Comparison of ENCODE assay signal across 8 mouse cellular contexts in the genomic region with DNA sequence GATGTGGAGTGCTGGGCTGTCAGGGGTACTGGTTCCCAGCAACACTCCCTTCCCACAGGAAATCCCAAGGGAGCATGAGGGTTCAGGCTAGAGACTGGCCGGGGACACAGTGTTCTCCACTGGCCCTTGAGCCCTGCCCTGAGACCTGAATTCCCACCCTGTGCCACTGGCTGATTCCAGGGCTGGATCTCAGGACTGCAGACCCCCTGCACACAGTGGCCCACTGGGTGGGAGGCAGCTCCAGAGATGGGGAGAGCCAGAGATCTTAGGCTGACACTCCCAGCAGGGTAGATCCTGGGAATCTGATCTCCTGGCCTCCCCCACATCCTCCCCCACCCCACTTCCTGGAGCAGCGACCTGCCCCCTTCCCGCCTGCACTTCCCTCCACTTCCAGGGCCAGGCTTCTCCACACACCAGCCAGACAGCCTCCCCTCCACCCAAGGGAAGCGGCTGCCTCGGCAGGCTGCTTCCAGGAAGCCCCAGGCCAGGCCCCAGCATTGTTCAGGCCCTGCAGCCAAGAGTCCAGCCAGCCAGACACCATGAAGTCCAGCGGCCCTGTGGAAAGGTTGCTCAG. TPM values are rescaled to one million over a fixed set of nuclear protein-coding genes. Genes with fewer than 3 reads are reported as not detected.
DNase-seq lines count a peak whose midpoint lies in the region; ATAC-seq and TF ChIP-seq lines count a peak whose summit lies in the region.

No protein-coding gene starts in this region.

- H3K4me2 ChIP-seq in hindbrain, postnatal 0 days (ENCODE audit: low read depth, low read length): peak overlapping the region; percentile 40
- peak overlapping the region; percentile 97 for H3K4me2 ChIP-seq in liver, embryonic 12.5 days
- peak overlapping the region; percentile 48 for H3K4me2 ChIP-seq in neural tube, embryonic 12.5 days (replicated peaks)

- no peaks in the 10 kb centered on the region for H3K27me3 ChIP-seq in thymus, adult 2 months (ENCODE audit: control insufficient read depth, insufficient read depth, low read length)
- no peaks in the 10 kb centered on the region for H3K27me3 ChIP-seq in hindbrain, postnatal 0 days (ENCODE audit: insufficient read depth, low read length)
- H3K27me3 ChIP-seq in liver, embryonic 12.5 days (replicated peaks): peaks cover 87% of the 10 kb centered on the region
- peaks cover 46% of the 10 kb centered on the region for H3K27me3 ChIP-seq in neural tube, embryonic 12.5 days (replicated peaks)

- 70% methylated on average over 6 of the region's 6 CpGs for WGBS in thymus, adult 2 months
- 33% methylated on average over 6 of the region's 6 CpGs for whole genome bisulfite sequencing in hindbrain, postnatal 0 days
- 32% methylated on average over 6 of the region's 6 CpGs for WGBS in liver, embryonic 12.5 days (ENCODE audit: insufficient replicate concordance)
- 28% methylated on average over 6 of the region's 6 CpGs for WGBS in neural tube, embryonic 12.5 days

- ATAC-seq in hindbrain, postnatal 0 days: no peak
- no peak for ATAC-seq in liver, embryonic 12.5 days
- no peak for ATAC-seq in neural tube, embryonic 12.5 days (ENCODE audit: low FRiP score, low read depth)

- H3K4me1 ChIP-seq in thymus, adult 2 months (replicated peaks; ENCODE audit: control insufficient read depth, insufficient read depth, low read length): peaks cover 22% of the 10 kb centered on the region
- H3K4me1 ChIP-seq in hindbrain, postnatal 0 days (ENCODE audit: insufficient read depth, low read length): peaks cover 20% of the 10 kb centered on the region
- peaks cover 82% of the 10 kb centered on the region for H3K4me1 ChIP-seq in liver, embryonic 12.5 days
- H3K4me1 ChIP-seq in neural tube, embryonic 12.5 days: peaks cover 62% of the 10 kb centered on the region

- DNase-seq in thymus, adult 2 months: no peak
- no peak for DNase-seq in thymus, postnatal 0 days (ENCODE audit: low spot score)
- DNase-seq in gastrocnemius, postnatal 10 days: peak; percentile 63
- DNase-seq in hindbrain, postnatal 0 days (ENCODE audit: low spot score): no peak
- DNase-seq in Muller cell, postnatal 12 days (ENCODE audit: inconsistent ontology term): no peak
- DNase-seq in layer of hippocampus, adult 18-20 months (ENCODE audit: low spot score in 2 of 2): no peak

- no peak for TF ChIP-seq CTCF in thymus, adult 2 months (IDR thresholded peaks at IDR 0.05; ENCODE audit: borderline replicate concordance, control insufficient read depth, extremely low read depth, insufficient read depth, low read length, poor library complexity)
- no peak for TF ChIP-seq CTCF in hindbrain, postnatal 0 days (IDR thresholded peaks at IDR 0.05; ENCODE audit: low read depth)

- peak overlapping the region; percentile 44; the same call in 1 of the 2 replicates for H3K9ac ChIP-seq in hindbrain, postnatal 0 days (replicated peaks; ENCODE audit: low read length)
- peak overlapping the region; percentile 49; the same call in 1 of the 2 replicates for H3K9ac ChIP-seq in liver, embryonic 12.5 days
- H3K9ac ChIP-seq in neural tube, embryonic 12.5 days: peak overlapping the region; percentile 26; the same call in 1 of the 2 replicates

- H3K27ac ChIP-seq in thymus, adult 2 months (ENCODE audit: control insufficient read depth, insufficient read depth, low read length): peak overlapping the region; percentile 9; the same call in 1 of the 2 replicates
- peak overlapping the region; percentile 78 for H3K27ac ChIP-seq in hindbrain, postnatal 0 days
- peak overlapping the region; percentile 70 for H3K27ac ChIP-seq in liver, embryonic 12.5 days
- H3K27ac ChIP-seq in neural tube, embryonic 12.5 days: peak overlapping the region; percentile 53; the same call in 1 of the 2 replicates

- no peaks in the 10 kb centered on the region for H3K36me3 ChIP-seq in thymus, adult 2 months (ENCODE audit: control insufficient read depth, insufficient read depth, low read length)
- peaks cover 3% of the 10 kb centered on the region; the same call in 1 of the 2 replicates for H3K36me3 ChIP-seq in hindbrain, postnatal 0 days (ENCODE audit: insufficient read depth, low read length)
- peaks cover 10% of the 10 kb centered on the region for H3K36me3 ChIP-seq in liver, embryonic 12.5 days
- peaks cover 7% of the 10 kb centered on the region; the same call in 1 of the 2 replicates for H3K36me3 ChIP-seq in neural tube, embryonic 12.5 days

- H3K4me3 ChIP-seq in thymus, adult 2 months (ENCODE audit: control insufficient read depth, insufficient read depth, low read length): no peak overlapping the region
- H3K4me3 ChIP-seq in hindbrain, postnatal 0 days (ENCODE audit: low read length): peak overlapping the region; percentile 20
- H3K4me3 ChIP-seq in liver, embryonic 12.5 days: peak overlapping the region; percentile 43
- H3K4me3 ChIP-seq in neural tube, embryonic 12.5 days: peak overlapping the region; percentile 12

- H3K9me3 ChIP-seq in hindbrain, postnatal 0 days (ENCODE audit: low read length): no peaks in the 10 kb centered on the region
- no peaks in the 10 kb centered on the region for H3K9me3 ChIP-seq in liver, embryonic 12.5 days (replicated peaks)
- H3K9me3 ChIP-seq in neural tube, embryonic 12.5 days: no peaks in the 10 kb centered on the region

- no peak for TF ChIP-seq POLR2A in thymus, adult 2 months (IDR thresholded peaks at IDR 0.05; ENCODE audit: control insufficient read depth, extremely low read depth, insufficient read depth, low read length, poor library complexity)

RNA-seq across cellular contexts. Expression of a gene that starts 2.4 kb away (rescaled TPM):
- 15.9 and 26.4 TPM in 2 replicates for polyA plus RNA-seq in thymus, adult 2 months (2012; rRNA removed)
- 4.4 and 5.2 TPM in 2 replicates for polyA plus RNA-seq in thymus, postnatal 0 days (2015; fragmentation: Nextera tagmentation; extraction: Ambion mirVana)
- total RNA-seq in gastrocnemius, postnatal 10 days (2021): 10 to 100 TPM; 38.8 to 41.9 TPM
- 9.2 TPM in 2 replicates for total RNA-seq in hindbrain, postnatal 0 days (2014; rRNA removed)
- 5.5 and 6.2 TPM in 2 replicates for polyA plus RNA-seq in hindbrain, postnatal 0 days (2015; fragmentation: Nextera tagmentation; extraction: Ambion mirVana)
- 6.4 and 9.2 TPM in 2 replicates for polyA plus RNA-seq in liver, embryonic 12.5 days (2016; fragmentation: Nextera tagmentation; extraction: Ambion mirVana)
- polyA plus RNA-seq in neural tube, embryonic 12.5 days (2016; fragmentation: Nextera tagmentation; extraction: Ambion mirVana): 13.0 and 13.5 TPM in 2 replicates
- total RNA-seq in layer of hippocampus, adult 18-20 months (2021): 10 to 100 TPM; 13.8 to 18.2 TPM

RNA-seq across cellular contexts. Expression of a gene that starts 29.1 kb away (rescaled TPM):
- 99.3 and 108 TPM in 2 replicates for polyA plus RNA-seq in thymus, adult 2 months (2012; rRNA removed)
- polyA plus RNA-seq in thymus, postnatal 0 days (2015; fragmentation: Nextera tagmentation; extraction: Ambion mirVana): 93.3 and 103 TPM in 2 replicates
- 100 to 1,000 TPM; 151 to 152 TPM for total RNA-seq in gastrocnemius, postnatal 10 days (2021)
- 114 and 121 TPM in 2 replicates for total RNA-seq in hindbrain, postnatal 0 days (2014; rRNA removed)
- 63.4 and 65.1 TPM in 2 replicates for polyA plus RNA-seq in hindbrain, postnatal 0 days (2015; fragmentation: Nextera tagmentation; extraction: Ambion mirVana)
- polyA plus RNA-seq in liver, embryonic 12.5 days (2016; fragmentation: Nextera tagmentation; extraction: Ambion mirVana): 91.7 and 91.8 TPM in 2 replicates
- polyA plus RNA-seq in neural tube, embryonic 12.5 days (2016; fragmentation: Nextera tagmentation; extraction: Ambion mirVana): 89.2 and 92.3 TPM in 2 replicates
- 100 to 1,000 TPM; 197 to 203 TPM for total RNA-seq in layer of hippocampus, adult 18-20 months (2021)

RNA-seq across cellular contexts. Expression of a gene that starts 33.4 kb away (rescaled TPM):
- 40.8 and 43.1 TPM in 2 replicates for polyA plus RNA-seq in thymus, adult 2 months (2012; rRNA removed)
- polyA plus RNA-seq in thymus, postnatal 0 days (2015; fragmentation: Nextera tagmentation; extraction: Ambion mirVana): 19.1 and 19.9 TPM in 2 replicates
- total RNA-seq in gastrocnemius, postnatal 10 days (2021): 10 to 100 TPM; 14.2 to 14.8 TPM
- 113 and 118 TPM in 2 replicates for total RNA-seq in hindbrain, postnatal 0 days (2014; rRNA removed)
- 98.6 and 110 TPM in 2 replicates for polyA plus RNA-seq in hindbrain, postnatal 0 days (2015; fragmentation: Nextera tagmentation; extraction: Ambion mirVana)
- polyA plus RNA-seq in liver, embryonic 12.5 days (2016; fragmentation: Nextera tagmentation; extraction: Ambion mirVana): 14.9 and 15.0 TPM in 2 replicates
- polyA plus RNA-seq in neural tube, embryonic 12.5 days (2016; fragmentation: Nextera tagmentation; extraction: Ambion mirVana): 29.6 and 33.3 TPM in 2 replicates
- 100 to 1,000 TPM; 156 to 165 TPM for total RNA-seq in layer of hippocampus, adult 18-20 months (2021)

RNA-seq across cellular contexts. Expression of a gene that starts 41.5 kb away (rescaled TPM):
- 17.8 and 30.2 TPM in 2 replicates for polyA plus RNA-seq in thymus, adult 2 months (2012; rRNA removed)
- 6.8 and 7.5 TPM in 2 replicates for polyA plus RNA-seq in thymus, postnatal 0 days (2015; fragmentation: Nextera tagmentation; extraction: Ambion mirVana)
- 10 to 100 TPM; 66.0 to 77.5 TPM for total RNA-seq in gastrocnemius, postnatal 10 days (2021)
- total RNA-seq in hindbrain, postnatal 0 days (2014; rRNA removed): 5.6 and 12.8 TPM in 2 replicates
- 9.7 and 11.5 TPM in 2 replicates for polyA plus RNA-seq in hindbrain, postnatal 0 days (2015; fragmentation: Nextera tagmentation; extraction: Ambion mirVana)
- 0.72 and 1.1 TPM in 2 replicates for polyA plus RNA-seq in liver, embryonic 12.5 days (2016; fragmentation: Nextera tagmentation; extraction: Ambion mirVana)
- polyA plus RNA-seq in neural tube, embryonic 12.5 days (2016; fragmentation: Nextera tagmentation; extraction: Ambion mirVana): 0.60 and 0.63 TPM in 2 replicates
- 10 to 100 TPM; 11.7 to 12.9 TPM for total RNA-seq in layer of hippocampus, adult 18-20 months (2021)

RNA-seq across cellular contexts. Expression of a gene that starts 47.7 kb away (rescaled TPM):
- 3.8 and 4.1 TPM in 2 replicates for polyA plus RNA-seq in thymus, adult 2 months (2012; rRNA removed)
- polyA plus RNA-seq in thymus, postnatal 0 days (2015; fragmentation: Nextera tagmentation; extraction: Ambion mirVana): 1.0 and 1.1 TPM in 2 replicates
- under 1 TPM; 0.14 to 0.27 TPM for total RNA-seq in gastrocnemius, postnatal 10 days (2021)
- 0.16 TPM in 1 of 2 replicates, not detected in the other for total RNA-seq in hindbrain, postnatal 0 days (2014; rRNA removed)
- 0.09 TPM in 1 of 2 replicates, not detected in the other for polyA plus RNA-seq in hindbrain, postnatal 0 days (2015; fragmentation: Nextera tagmentation; extraction: Ambion mirVana)
- polyA plus RNA-seq in liver, embryonic 12.5 days (2016; fragmentation: Nextera tagmentation; extraction: Ambion mirVana): 28.3 and 29.8 TPM in 2 replicates
- polyA plus RNA-seq in neural tube, embryonic 12.5 days (2016; fragmentation: Nextera tagmentation; extraction: Ambion mirVana): 0.11 TPM in 1 of 2 replicates, not detected in the other
- under 1 TPM in 1 of 2 experiments, not detected in 1; 0.15 TPM for total RNA-seq in layer of hippocampus, adult 18-20 months (2021)

Comparison
In these comparisons a context has a peak if more than half of its experiments do, and no peak if none do; other contexts are left out.
1. H3K27ac ChIP-seq: peak in every context shown above with its lines; median percentile 78 in hindbrain, postnatal 0 days; 70 in liver, embryonic 12.5 days; 53 in neural tube, embryonic 12.5 days; 9 in thymus, adult 2 months.
2. H3K4me2 ChIP-seq: peak in every context shown above with its lines; median percentile 97 in liver, embryonic 12.5 days; 48 in neural tube, embryonic 12.5 days; 40 in hindbrain, postnatal 0 days.